Mouse (Mus musculus) adrenal gland, postnatal 14 days (tissue): ENCODE measurements around the gene Slc2a13. TPM values are rescaled to one million over a fixed set of nuclear protein-coding genes. Genes with fewer than 3 reads are reported as not detected.

Source experiments
- DNase-seq: peaks from one replicate; pipeline ENCODE4 v3.0.0; 2021; ENCODE audit warnings: mixed read lengths
- total RNA-seq: library from RNA; stranded (reverse); gene quantifications from 2 replicates; pipeline ENCODE4 v1.2.3, GENCODE M21; 2021

Slc2a13 gene
- total RNA-seq, 1 experiment from 2014 or later, result 4.0 TPM

DNA sequence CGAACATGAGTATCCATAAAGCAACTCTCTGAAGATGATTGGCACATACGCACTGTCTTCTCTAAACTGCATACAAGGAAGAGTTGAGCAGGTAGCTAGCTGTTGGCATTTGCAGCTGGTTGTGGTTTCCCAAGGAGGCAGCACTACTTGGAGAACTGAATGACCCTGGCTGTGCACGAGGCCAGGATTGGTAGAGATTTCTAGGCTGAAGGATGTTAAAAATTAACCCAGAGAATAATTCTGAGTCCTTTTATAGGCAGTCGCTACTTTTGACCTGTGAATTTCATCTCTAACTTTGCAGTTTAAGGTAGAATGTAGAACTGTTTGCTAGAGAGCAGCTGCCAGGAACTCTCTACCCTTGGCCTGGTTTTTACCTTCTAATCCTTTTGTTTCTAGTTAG, 304.5 kb downstream of the Slc2a13 start:
- DNase-seq, result no peak

DNA sequence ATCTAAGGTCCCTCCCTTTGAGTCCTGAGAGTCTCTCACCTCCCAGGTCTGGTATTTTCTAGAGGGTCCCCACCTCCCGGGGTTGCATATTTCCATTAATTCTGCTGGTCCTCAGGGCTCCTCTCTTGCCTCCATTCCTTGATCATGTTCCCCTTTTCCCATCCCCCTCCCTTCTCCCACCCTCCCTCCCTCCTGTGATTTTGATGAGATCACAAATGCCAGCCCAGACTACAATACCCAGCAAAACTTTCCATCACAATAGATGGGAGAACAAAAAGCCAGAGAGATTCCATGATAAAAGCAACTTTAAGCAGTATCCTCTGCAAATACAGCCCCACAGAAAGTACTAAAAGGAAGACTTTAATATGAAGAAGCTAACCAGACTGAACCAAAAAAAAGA, 309.1 kb downstream of the Slc2a13 start:
- no peak for DNase-seq

DNA sequence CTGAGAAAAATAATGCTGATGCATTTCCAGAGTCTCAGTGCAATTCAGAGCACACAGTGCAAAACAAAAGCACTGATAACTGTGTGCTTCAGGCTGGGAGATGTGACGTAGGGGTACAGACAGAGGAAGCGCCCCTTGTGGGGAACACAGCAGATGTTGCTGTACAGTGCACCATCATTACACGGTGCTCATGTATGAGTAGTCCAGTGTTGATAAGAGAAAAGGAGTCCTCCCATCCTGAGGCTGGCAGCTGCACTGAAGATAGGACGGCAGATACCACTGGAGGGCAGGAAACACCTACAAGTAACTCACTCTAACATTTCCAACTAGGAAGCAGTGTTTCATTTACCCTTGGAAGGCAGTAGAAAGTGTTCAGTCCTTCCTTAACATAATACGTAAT, 312.5 kb downstream of the Slc2a13 start:
- DNase-seq, result no peak

DNA sequence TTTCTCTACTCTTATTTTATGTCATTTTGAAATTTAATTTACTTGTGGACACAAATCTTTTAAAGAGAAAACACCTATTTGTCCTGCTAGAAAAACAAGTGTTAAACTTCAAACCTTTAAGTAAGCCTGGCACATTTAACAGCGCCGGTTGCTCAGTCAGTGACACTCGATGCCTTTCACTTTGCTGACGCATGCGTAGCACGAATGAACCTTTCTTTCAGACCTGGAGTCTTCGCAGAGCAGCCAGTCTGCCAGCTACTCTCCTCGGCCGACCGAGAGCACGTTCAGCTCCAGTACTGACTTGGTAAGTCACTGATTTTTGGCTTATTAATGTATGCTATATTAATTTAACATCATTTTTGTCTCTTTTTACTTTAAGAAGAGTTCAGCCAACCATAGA, 315.9 kb downstream of the Slc2a13 start:
- peak; percentile 11 for DNase-seq

DNA sequence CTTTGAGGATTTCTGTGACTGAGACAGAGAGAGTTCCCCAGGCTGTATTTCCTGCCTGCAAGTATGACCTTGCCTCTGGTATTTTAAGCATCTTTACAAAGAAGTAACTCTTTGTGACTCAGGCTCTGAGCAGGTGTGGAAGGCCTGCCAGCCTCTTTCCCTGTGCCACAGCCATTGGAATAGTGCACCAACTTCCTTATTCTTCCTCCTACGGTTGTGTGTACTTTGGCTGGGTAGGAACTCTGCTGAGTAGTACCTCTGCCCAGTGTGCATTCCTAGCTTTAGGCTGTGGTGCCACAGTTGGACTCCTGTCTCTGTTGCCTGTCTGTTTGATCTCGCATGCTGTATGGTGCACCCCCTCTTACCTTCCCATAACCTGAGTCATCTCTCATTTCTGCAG, 317.8 kb downstream of the Slc2a13 start:
- DNase-seq, result no peak

DNA sequence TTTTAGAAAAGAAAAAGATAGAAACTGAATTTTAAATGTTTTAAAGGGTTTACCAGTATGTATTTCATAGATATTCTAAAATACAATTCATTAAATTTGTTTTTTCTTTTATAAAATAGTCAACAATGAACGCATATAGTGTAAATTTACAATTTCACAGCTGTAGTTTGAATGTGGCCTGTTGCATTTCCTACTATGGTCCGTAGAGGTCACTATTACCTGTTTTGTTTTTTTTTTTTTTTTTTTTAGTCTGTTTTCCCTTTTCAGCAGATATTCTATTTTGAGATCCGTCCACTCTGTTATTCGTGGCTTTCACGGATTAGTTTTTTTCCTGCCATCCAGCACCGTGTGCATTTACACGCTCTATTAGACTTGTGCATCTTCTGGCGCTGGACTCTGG, 320.1 kb downstream of the Slc2a13 start:
- no peak for DNase-seq

DNA sequence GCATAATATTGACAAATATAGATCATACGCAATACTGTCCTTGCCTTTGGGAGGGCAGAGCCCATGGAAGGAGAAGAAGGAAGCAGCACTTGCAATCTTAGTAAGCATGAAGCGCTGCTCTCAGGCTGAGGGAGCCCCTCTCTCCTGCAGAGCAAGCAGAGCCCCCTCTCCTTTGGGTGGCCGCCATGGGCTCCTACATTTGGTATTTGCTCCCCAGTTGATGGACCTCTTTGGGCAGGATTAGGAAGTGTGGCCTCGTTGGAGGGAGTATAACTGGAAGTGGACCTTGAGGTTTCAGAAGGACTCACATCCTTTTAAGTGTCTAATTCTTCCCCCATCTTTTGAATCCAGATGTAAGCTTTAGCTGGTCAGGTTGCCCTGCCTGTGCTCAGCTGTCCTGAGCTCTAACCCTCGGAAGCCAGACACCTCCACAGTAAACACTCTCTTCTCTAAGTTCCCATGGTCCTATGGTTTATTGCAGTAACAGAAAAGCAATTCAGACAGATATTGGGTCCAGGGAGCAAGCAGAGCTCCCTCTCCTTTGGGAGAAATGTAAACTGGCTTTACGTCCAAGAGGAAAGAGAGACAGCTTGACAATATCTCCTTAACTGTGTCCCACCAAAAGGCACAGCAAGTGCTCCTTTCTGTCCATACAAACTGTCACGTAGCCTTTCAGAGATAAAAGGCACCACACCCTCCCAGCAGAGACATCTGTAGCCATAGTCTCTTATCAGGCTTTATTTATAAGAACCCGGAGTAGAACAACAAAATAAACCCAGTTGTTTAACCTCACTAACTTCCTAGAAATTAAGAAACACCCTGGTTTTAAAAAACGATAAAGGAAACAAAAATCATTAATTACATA, 321.3 kb downstream of the Slc2a13 start:
- no peak for DNase-seq

DNA sequence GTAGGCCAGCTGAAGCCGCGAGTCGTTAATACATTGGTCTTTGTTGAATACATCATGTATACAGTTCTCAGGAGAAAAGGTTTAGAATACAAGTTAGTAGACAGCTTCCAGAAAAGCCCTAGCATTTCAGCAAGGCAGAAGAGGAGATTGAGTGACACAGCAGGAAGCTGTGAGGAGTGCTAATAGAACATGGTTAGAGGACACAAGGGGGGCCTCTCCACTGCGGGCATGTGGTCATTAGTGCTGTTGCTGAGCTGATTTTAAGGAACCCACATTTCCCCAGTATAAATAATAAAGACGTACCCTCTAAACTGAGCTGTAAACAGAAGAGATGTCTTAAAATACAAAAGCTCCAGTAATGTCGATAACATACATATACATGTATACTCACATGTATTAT, 322.2 kb downstream of the Slc2a13 start:
- DNase-seq, result peak; percentile 29

DNA sequence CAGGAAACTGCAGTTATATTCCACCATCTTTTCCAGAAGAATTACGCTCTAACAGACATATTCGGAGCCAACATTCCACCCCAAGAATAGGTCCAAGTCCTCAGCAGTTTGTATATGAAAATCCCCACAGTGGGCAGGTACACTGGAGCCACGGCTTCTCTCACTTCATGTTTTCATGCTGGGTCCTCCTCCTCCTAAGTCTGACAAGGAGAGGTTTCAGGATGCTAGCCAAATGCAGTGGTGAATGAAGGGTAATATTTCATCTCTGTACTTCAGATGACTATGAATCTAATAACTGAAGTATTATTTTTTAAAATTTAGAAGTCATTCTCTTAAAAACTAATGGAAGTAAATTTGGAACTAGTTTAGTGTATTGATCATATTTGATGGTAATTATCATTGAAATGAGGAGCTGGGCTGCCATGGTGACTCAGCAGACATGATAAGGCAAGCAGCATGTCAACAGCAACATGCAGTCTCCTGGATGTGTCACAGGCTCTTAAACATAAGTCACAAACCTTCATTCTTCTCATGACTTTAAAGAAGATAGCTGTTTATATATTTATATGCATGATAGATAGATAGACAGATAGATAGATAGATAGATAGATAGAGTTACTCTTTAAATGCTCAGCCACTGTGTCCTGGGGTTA, 332.3 kb downstream of the Slc2a13 start:
- DNase-seq, result no peak

DNA sequence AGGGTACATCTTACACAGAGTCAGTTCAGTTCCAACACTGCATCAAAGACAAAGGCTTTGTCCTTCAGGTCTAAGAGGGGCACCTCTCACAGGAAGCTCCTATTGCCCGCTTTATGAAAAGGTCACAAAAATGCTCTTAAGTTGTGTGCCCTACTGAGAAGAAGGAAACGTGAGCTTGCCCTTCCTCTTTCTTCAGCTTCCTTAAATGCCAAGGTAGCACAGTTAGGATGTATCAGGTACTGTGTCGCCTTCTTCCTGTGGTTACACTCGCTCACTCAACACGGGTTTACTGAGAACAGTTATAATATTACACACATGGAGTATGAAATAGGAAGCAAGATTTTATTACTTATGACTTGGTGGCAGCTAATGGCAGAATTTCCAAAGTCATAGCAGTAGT, 335.8 kb downstream of the Slc2a13 start:
- DNase-seq, result no peak

Other genes starting within 250 kb of the Slc2a13 start
- gene Lrrk2, start 99.9 kb upstream of the Slc2a13 start, total RNA-seq, result 31.0 and 44.6 TPM in 2 replicates